Mouse (Mus musculus) 416B (cell line): ENCODE measurements around the gene Camta1.
A peak's percentile ranks its signal among the peaks of the same experiment; 100 is the strongest.

Experiments used
- DNase-seq: peaks from one replicate; pipeline ENCODE4 v3.0.0; 2011; ENCODE audit warnings: low read depth

Gene Camta1

GRCm38 (mm10) chr4:151316428-151316827 is 545.2 kb downstream of the Camta1 start:
- no peak for DNase-seq

- DNase-seq: no peak
Observed at GRCm38 (mm10) chr4:151315726-151316125, 546.0 kb downstream of the Camta1 start.

GRCm38 (mm10) chr4:151310773-151311172 is 550.9 kb downstream of the Camta1 start:
- no peak for DNase-seq

- no peak for DNase-seq
Observed at GRCm38 (mm10) chr4:151310056-151310685, 551.5 kb downstream of the Camta1 start.

GRCm38 (mm10) chr4:151306890-151307289 is 554.8 kb downstream of the Camta1 start:
- no peak for DNase-seq

GRCm38 (mm10) chr4:151306311-151306765 is 555.3 kb downstream of the Camta1 start:
- DNase-seq: no peak

GRCm38 (mm10) chr4:151305761-151306160 is 555.9 kb downstream of the Camta1 start:
- DNase-seq: no peak

GRCm38 (mm10) chr4:151303931-151304330 is 557.7 kb downstream of the Camta1 start:
- no peak for DNase-seq

- DNase-seq: no peak
Observed at GRCm38 (mm10) chr4:151303436-151303835, 558.2 kb downstream of the Camta1 start.

- no peak for DNase-seq
Observed at GRCm38 (mm10) chr4:151302195-151303126, 559.2 kb downstream of the Camta1 start.

- DNase-seq: no peak
Observed at GRCm38 (mm10) chr4:151301337-151301736, 560.3 kb downstream of the Camta1 start.

GRCm38 (mm10) chr4:151300706-151301105 is 561.0 kb downstream of the Camta1 start:
- DNase-seq: no peak

GRCm38 (mm10) chr4:151295515-151296203 is 566.0 kb downstream of the Camta1 start:
- no peak for DNase-seq

- DNase-seq: peak; percentile 4
Observed at GRCm38 (mm10) chr4:151288893-151289585, 572.6 kb downstream of the Camta1 start.

GRCm38 (mm10) chr4:151285905-151286445 is 575.7 kb downstream of the Camta1 start:
- DNase-seq: no peak

- DNase-seq: no peak
Observed at GRCm38 (mm10) chr4:151285432-151285831, 576.2 kb downstream of the Camta1 start.

- DNase-seq: peak; percentile 21
Observed at GRCm38 (mm10) chr4:151283092-151283741, 578.5 kb downstream of the Camta1 start.

GRCm38 (mm10) chr4:151282103-151282502 is 579.6 kb downstream of the Camta1 start:
- no peak for DNase-seq

- DNase-seq: no peak
Observed at GRCm38 (mm10) chr4:151275292-151275691, 586.4 kb downstream of the Camta1 start.

- DNase-seq: no peak
Observed at GRCm38 (mm10) chr4:151263786-151264414, 597.8 kb downstream of the Camta1 start.

GRCm38 (mm10) chr4:151263052-151263451 is 598.6 kb downstream of the Camta1 start:
- no peak for DNase-seq
